Mouse (Mus musculus) hindbrain, embryonic 10.5 days (tissue): Measurements from ENCODE around the gene Gna12. TPM values are rescaled to one million over a fixed set of nuclear protein-coding genes. Genes with fewer than 3 reads are reported as not detected.
A peak's percentile ranks its signal among the peaks of the same experiment; 100 is the strongest.

ENCODE experiments used
- DNase-seq: peaks from one replicate; pipeline ENCODE4 v3.0.0-alpha.2; 2017; ENCODE audit warnings: low spot score
- H3K27ac ChIP-seq: fragments of 300-500 bp; sonication (generic); 2 replicates; pipeline ENCODE4 v1.5.1; 2016; ENCODE audit warnings: mild to moderate bottlenecking, moderate library complexity
- H3K27me3 ChIP-seq: fragments of 300-500 bp; sonication (generic); 2 replicates; pipeline ENCODE4 v1.6.1; 2016; ENCODE audit warnings: mild to moderate bottlenecking; ENCODE audit not compliant: poor library complexity, insufficient read depth, severe bottlenecking
- H3K36me3 ChIP-seq: fragments of 300-500 bp; sonication (generic); 2 replicates; pipeline ENCODE4 v1.6.1; 2016; ENCODE audit warnings: mild to moderate bottlenecking, moderate library complexity
- H3K4me1 ChIP-seq: fragments of 300-500 bp; sonication (generic); replicated peaks from 2 replicates; pipeline ENCODE4 v1.6.1; 2016; ENCODE audit warnings: mild to moderate bottlenecking
- H3K4me3 ChIP-seq: fragments of 300-500 bp; sonication (generic); 2 replicates; pipeline ENCODE4 v1.5.1; 2016; ENCODE audit warnings: mild to moderate bottlenecking, moderate library complexity
- H3K9me3 ChIP-seq: fragments of 300-500 bp; sonication (generic); 2 replicates; pipeline ENCODE4 v1.6.1; 2016; ENCODE audit warnings: mild to moderate bottlenecking, moderate library complexity
- WGBS: fragments of 180-500 bp; shearing (Covaris S2); methylation state at CpG from one replicate; pipeline ENCODE4 v1.1.7; 2016; 5-methylcytosine and 5-hydroxymethylcytosine counted together
- polyA plus RNA-seq: library from polyadenylated mRNA; unstranded; fragments of >200 nt; fragmentation: Nextera tagmentation; extraction: Ambion mirVana; gene quantifications from 2 replicates; pipeline ENCODE4 v1.2.1, GENCODE M21; 2016

Gna12 gene
- polyA plus RNA-seq, 1 experiment from 2014 or later: 11.3 TPM

GRCm38 (mm10) chr5:140736166-140736565 is 94.1 kb downstream of the Gna12 start:
- Histone ChIP-seq H3K27me3 (peaks cover 48% of the 10 kb centered on the region), H3K9me3 (no peaks in the 10 kb centered on the region), H3K27ac (no peak overlapping the region), H3K4me1 (peaks cover 12% of the 10 kb centered on the region), H3K4me3 (peak overlapping the region; percentile 43), H3K36me3 (no peaks in the 10 kb centered on the region)
- 17% methylated on average over 13 of the region's 13 CpGs for WGBS
- DNase-seq: no peak

GRCm38 (mm10) chr5:140735297-140735696 is 94.9 kb downstream of the Gna12 start:
- H3K9me3 ChIP-seq: no peaks in the 10 kb centered on the region
- peak; percentile 25 for DNase-seq
- no peaks in the 10 kb centered on the region for H3K36me3 ChIP-seq
- H3K4me3 ChIP-seq: peak overlapping the region; percentile 43
- peaks cover 48% of the 10 kb centered on the region for H3K27me3 ChIP-seq
- peaks cover 12% of the 10 kb centered on the region for H3K4me1 ChIP-seq
- WGBS: 1% methylated on average over 22 of the region's 22 CpGs
- H3K27ac ChIP-seq: no peak overlapping the region

GRCm38 (mm10) chr5:140733336-140733735 is 96.9 kb downstream of the Gna12 start:
- DNase-seq: no peak
- Histone ChIP-seq H3K9me3 (no peaks in the 10 kb centered on the region), H3K27me3 (peaks cover 48% of the 10 kb centered on the region), H3K36me3 (no peaks in the 10 kb centered on the region), H3K27ac (no peak overlapping the region), H3K4me3 (no peak overlapping the region), H3K4me1 (peaks cover 12% of the 10 kb centered on the region)
- WGBS: 87% methylated on average over 3 of the region's 3 CpGs

- Histone ChIP-seq H3K27me3 (peaks cover 39% of the 10 kb centered on the region), H3K4me3 (no peak overlapping the region), H3K4me1 (peaks cover 12% of the 10 kb centered on the region), H3K9me3 (no peaks in the 10 kb centered on the region), H3K27ac (no peak overlapping the region), H3K36me3 (no peaks in the 10 kb centered on the region)
- peak; percentile 22 for DNase-seq
- 62% methylated on average over 4 of the region's 4 CpGs for WGBS
Observed at GRCm38 (mm10) chr5:140732195-140732594, 98.0 kb downstream of the Gna12 start.

- Histone ChIP-seq H3K9me3 (no peaks in the 10 kb centered on the region), H3K4me1 (peaks cover 13% of the 10 kb centered on the region), H3K4me3 (no peak overlapping the region), H3K27me3 (peaks cover 29% of the 10 kb centered on the region), H3K36me3 (no peaks in the 10 kb centered on the region), H3K27ac (no peak overlapping the region)
- 86% methylated on average over 11 of the region's 11 CpGs for WGBS
- DNase-seq: no peak
Observed at GRCm38 (mm10) chr5:140731040-140731797, 99.0 kb downstream of the Gna12 start.

GRCm38 (mm10) chr5:140726946-140727740 is 103.1 kb downstream of the Gna12 start:
- Histone ChIP-seq H3K9me3 (no peaks in the 10 kb centered on the region), H3K27ac (peak overlapping the region; percentile 23; the same call in 1 of the 2 replicates), H3K4me1 (0 out of 2 replicates have a peak, but pooled peaks cover 5% of the 10 kb centered on the region), H3K4me3 (no peak overlapping the region), H3K36me3 (no peaks in the 10 kb centered on the region), H3K27me3 (no peaks in the 10 kb centered on the region)
- 81% methylated on average over 17 of the region's 17 CpGs for WGBS
- DNase-seq: no peak

GRCm38 (mm10) chr5:140726062-140726839 is 104.0 kb downstream of the Gna12 start:
- no peak overlapping the region for H3K4me3 ChIP-seq
- H3K27ac ChIP-seq: no peak overlapping the region
- H3K4me1 ChIP-seq: 0 out of 2 replicates have a peak, but pooled peaks cover 5% of the 10 kb centered on the region
- H3K36me3 ChIP-seq: no peaks in the 10 kb centered on the region
- no peak for DNase-seq
- no peaks in the 10 kb centered on the region for H3K9me3 ChIP-seq
- 86% methylated on average over 7 of the region's 7 CpGs for whole genome bisulfite sequencing
- no peaks in the 10 kb centered on the region for H3K27me3 ChIP-seq

GRCm38 (mm10) chr5:140723822-140724221 is 106.4 kb downstream of the Gna12 start, which contains the start of gene Amz1:
Gene Amz1 (plus strand): TSS chr5:140724127.
- Histone ChIP-seq H3K27ac (no peak within 1 kb of the TSS), H3K27me3 (no peaks in the 10 kb centered on the region), H3K36me3 (peaks cover 15% of the 10 kb centered on the region), H3K4me3 (no peak within 1 kb of the TSS), H3K9me3 (no peaks in the 10 kb centered on the region), H3K4me1 (0 out of 2 replicates have a peak, but pooled peaks cover 5% of the 10 kb centered on the region)
- WGBS: 81% methylated on average over 13 of the region's 13 CpGs
- no peak for DNase-seq

GRCm38 (mm10) chr5:140722121-140722520 is 108.1 kb downstream of the Gna12 start:
- Histone ChIP-seq H3K27ac (no peak overlapping the region), H3K4me1 (0 out of 2 replicates have a peak, but pooled peaks cover 5% of the 10 kb centered on the region), H3K4me3 (no peak overlapping the region), H3K9me3 (no peaks in the 10 kb centered on the region), H3K36me3 (peaks cover 32% of the 10 kb centered on the region), H3K27me3 (no peaks in the 10 kb centered on the region)
- no peak for DNase-seq
- WGBS: 85% methylated on average over 3 of the region's 3 CpGs

GRCm38 (mm10) chr5:140720773-140721172 is 109.5 kb downstream of the Gna12 start:
- H3K9me3 ChIP-seq: no peaks in the 10 kb centered on the region
- H3K4me1 ChIP-seq: no peaks in the 10 kb centered on the region
- no peak overlapping the region for H3K4me3 ChIP-seq
- no peak overlapping the region for H3K27ac ChIP-seq
- DNase-seq: no peak
- 86% methylated on average over 7 of the region's 7 CpGs for WGBS
- peaks cover 45% of the 10 kb centered on the region for H3K36me3 ChIP-seq
- H3K27me3 ChIP-seq: no peaks in the 10 kb centered on the region

- peaks cover 2% of the 10 kb centered on the region for H3K4me1 ChIP-seq
- H3K9me3 ChIP-seq: no peaks in the 10 kb centered on the region
- no peak overlapping the region for H3K27ac ChIP-seq
- no peak overlapping the region for H3K4me3 ChIP-seq
- no peak for DNase-seq
- no peaks in the 10 kb centered on the region for H3K27me3 ChIP-seq
- WGBS: 87% methylated on average over 5 of the region's 5 CpGs
- peaks cover 83% of the 10 kb centered on the region for H3K36me3 ChIP-seq
Observed at GRCm38 (mm10) chr5:140711040-140711439, 119.2 kb downstream of the Gna12 start.

- 91% methylated on average over 6 of the region's 6 CpGs for WGBS
- peaks cover 9% of the 10 kb centered on the region for H3K4me1 ChIP-seq
- peaks cover 76% of the 10 kb centered on the region for H3K36me3 ChIP-seq
- no peaks in the 10 kb centered on the region for H3K27me3 ChIP-seq
- no peak overlapping the region for H3K27ac ChIP-seq
- H3K9me3 ChIP-seq: no peaks in the 10 kb centered on the region
- H3K4me3 ChIP-seq: no peak overlapping the region
- no peak for DNase-seq
Observed at GRCm38 (mm10) chr5:140710315-140710714, 119.9 kb downstream of the Gna12 start.
